Mouse (Mus musculus): ENCODE measurements around the gene Dclk3. TPM values are rescaled to one million over a fixed set of nuclear protein-coding genes. Genes with fewer than 3 reads are reported as not detected.

Dclk3 gene
- total and polyA plus RNA-seq, 2 experiments from 2014 or later = 7.4 to 10.7 TPM

DNA sequence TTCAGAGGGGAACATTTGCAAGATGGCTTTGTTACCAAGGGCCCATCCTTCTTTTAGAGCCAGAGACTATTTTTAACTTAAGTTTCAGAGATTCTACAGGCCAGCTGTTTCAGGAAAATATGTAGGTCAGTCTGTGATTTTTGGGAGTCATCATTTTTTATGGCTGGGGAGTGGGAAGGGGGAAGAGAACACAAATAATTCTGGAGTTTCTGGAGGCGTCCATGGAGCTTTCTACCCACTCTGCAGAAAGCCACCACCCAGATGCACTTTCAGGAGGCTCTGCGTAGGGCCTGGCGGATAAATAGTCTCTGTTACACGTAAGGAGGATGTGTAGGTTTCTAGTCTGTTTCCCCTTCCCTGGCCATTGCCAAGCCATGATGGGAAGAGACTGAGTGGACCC lies 38.8 kb upstream of the Dclk3 start:
- Histone ChIP-seq H3K4me3 (ENCODE audit: low read depth, low read length) (no peak overlapping the region), H3K9me3 (ENCODE audit: low read length) (no peaks in the 10 kb centered on the region), H3K27ac (ENCODE audit: low read depth, low read length) (no peak overlapping the region), H3K27me3 (ENCODE audit: insufficient read depth, low read length) (no peaks in the 10 kb centered on the region), H3K9ac (replicated peaks; ENCODE audit: low read length, poor library complexity, severe bottlenecking) (no peak overlapping the region), H3K36me3 (ENCODE audit: insufficient read depth, low read length) (peaks cover 14% of the 10 kb centered on the region), H3K4me1 (ENCODE audit: insufficient read depth, low read length) (no peaks in the 10 kb centered on the region), H3K4me2 (ENCODE audit: low read depth, low read length, poor library complexity, severe bottlenecking) (no peak overlapping the region)
- no peak for ATAC-seq (ENCODE audit: low FRiP score)
- TF ChIP-seq CTCF (IDR thresholded peaks at IDR 0.05) = no peak
- WGBS = 96% methylated on average over 4 of the region's 4 CpGs
- no peak for DNase-seq (ENCODE audit: low spot score)

DNA sequence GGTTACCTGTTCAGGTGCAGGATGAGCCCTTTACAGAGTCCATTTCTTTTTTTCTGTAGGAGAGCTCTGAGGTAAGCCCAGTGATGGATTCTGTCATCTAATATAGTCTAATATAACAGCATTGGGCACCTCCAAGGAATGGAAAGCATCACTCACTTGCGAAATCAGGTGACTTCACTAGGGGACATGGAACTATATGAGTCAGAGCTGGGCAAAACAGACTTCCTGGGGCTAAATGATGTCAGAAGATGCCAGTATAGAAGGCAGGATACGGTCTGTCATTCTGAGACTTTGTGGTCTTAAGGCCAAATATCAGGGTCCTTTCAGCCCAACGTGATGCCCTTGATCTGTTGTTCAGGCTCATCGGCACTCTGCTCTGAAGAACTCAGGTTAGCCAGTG lies 35.7 kb upstream of the Dclk3 start:
- Histone ChIP-seq H3K27ac (ENCODE audit: low read depth, low read length) (no peak overlapping the region), H3K27me3 (ENCODE audit: insufficient read depth, low read length) (no peaks in the 10 kb centered on the region), H3K36me3 (ENCODE audit: insufficient read depth, low read length) (peaks cover 2% of the 10 kb centered on the region; the same call in 1 of the 2 replicates), H3K9me3 (ENCODE audit: low read length) (no peaks in the 10 kb centered on the region), H3K4me3 (ENCODE audit: low read depth, low read length) (no peak overlapping the region), H3K4me1 (ENCODE audit: insufficient read depth, low read length) (no peaks in the 10 kb centered on the region), H3K4me2 (ENCODE audit: low read depth, low read length, poor library complexity, severe bottlenecking) (no peak overlapping the region), H3K9ac (replicated peaks; ENCODE audit: low read length, poor library complexity, severe bottlenecking) (no peak overlapping the region)
- ATAC-seq (ENCODE audit: low FRiP score) (no peak), DNase-seq (ENCODE audit: low spot score) (no peak)
- WGBS = 96% methylated on average over 4 of the region's 4 CpGs
- no peak for TF ChIP-seq CTCF (IDR thresholded peaks at IDR 0.05)

DNA sequence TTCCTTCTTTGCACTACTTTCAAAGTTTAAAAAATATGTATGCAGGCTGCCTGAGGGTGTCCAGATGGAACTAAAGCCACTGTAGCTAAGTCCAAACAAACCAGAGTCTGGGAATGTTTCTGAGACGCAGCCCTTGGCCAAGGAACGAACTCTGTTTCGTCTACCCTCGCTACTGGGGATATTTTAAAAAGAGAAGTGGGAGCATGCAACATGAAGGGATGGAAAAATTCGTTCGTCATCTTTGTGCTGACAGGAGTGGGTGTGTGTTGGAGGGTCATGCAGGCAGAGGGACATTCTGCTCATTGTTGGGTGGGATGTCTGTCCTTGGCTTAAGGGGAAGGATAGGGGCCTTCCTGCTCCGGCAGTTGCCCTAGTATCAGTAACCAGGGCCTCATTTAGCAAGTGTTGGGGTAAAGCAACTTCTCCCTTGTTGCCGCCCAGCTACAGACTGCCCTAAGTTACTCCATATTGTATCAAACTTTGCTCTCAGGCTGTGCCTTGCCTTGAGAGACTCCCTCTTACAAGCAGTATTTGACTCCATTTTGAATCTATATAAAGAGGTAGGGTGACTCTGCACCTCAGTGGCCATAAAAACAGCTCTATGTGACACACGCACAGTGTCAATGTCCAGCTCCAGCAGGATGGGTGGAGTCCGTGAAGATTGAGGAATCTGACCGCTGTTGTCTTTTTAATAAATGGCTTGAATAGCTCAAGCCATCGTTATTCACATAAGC lies 34.4 kb upstream of the Dclk3 start:
- Histone ChIP-seq H3K9me3 (ENCODE audit: low read length) (no peaks in the 10 kb centered on the region), H3K27me3 (ENCODE audit: insufficient read depth, low read length) (no peaks in the 10 kb centered on the region), H3K4me1 (ENCODE audit: insufficient read depth, low read length) (no peaks in the 10 kb centered on the region), H3K27ac (ENCODE audit: low read depth, low read length) (no peak overlapping the region), H3K9ac (replicated peaks; ENCODE audit: low read length, poor library complexity, severe bottlenecking) (no peak overlapping the region), H3K4me2 (ENCODE audit: low read depth, low read length, poor library complexity, severe bottlenecking) (no peak overlapping the region), H3K36me3 (ENCODE audit: insufficient read depth, low read length) (peaks cover 2% of the 10 kb centered on the region; the same call in 1 of the 2 replicates), H3K4me3 (ENCODE audit: low read depth, low read length) (no peak overlapping the region)
- DNase-seq (ENCODE audit: low spot score) (no peak), ATAC-seq (ENCODE audit: low FRiP score) (no peak)
- no peak for TF ChIP-seq CTCF (IDR thresholded peaks at IDR 0.05)
- 89% methylated on average over 12 of the region's 12 CpGs for WGBS

DNA sequence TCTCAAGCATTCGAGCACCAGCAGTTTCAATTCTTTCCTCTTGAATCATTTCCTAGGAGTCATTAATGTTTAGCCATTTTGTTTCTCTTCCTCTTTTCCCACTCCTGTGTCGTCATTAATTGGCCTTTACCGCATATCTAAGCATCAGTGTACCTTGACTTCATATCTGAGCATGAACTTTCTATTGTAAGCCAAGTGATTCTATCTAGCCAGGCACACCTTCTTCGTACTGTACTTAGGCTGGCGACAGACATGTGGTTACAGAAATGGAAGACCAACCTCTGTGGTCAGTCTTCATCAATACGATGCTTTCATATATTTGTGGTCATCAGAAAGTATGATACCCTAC lies 33.8 kb upstream of the Dclk3 start:
- no peak overlapping the region for H3K4me2 ChIP-seq (ENCODE audit: low read depth, low read length, poor library complexity, severe bottlenecking)
- H3K27me3 ChIP-seq (ENCODE audit: insufficient read depth, low read length) = no peaks in the 10 kb centered on the region
- WGBS = 92% methylated on average over 6 of the region's 6 CpGs
- H3K4me3 ChIP-seq (ENCODE audit: low read depth, low read length) = no peak overlapping the region
- H3K4me1 ChIP-seq (ENCODE audit: insufficient read depth, low read length) = no peaks in the 10 kb centered on the region
- no peak for TF ChIP-seq CTCF (IDR thresholded peaks at IDR 0.05)
- ATAC-seq (ENCODE audit: low FRiP score) (no peak), DNase-seq (ENCODE audit: low spot score) (no peak)
- H3K36me3 ChIP-seq (ENCODE audit: insufficient read depth, low read length) = peaks cover 2% of the 10 kb centered on the region; the same call in 1 of the 2 replicates
- no peak overlapping the region for H3K9ac ChIP-seq (replicated peaks; ENCODE audit: low read length, poor library complexity, severe bottlenecking)
- no peak overlapping the region for H3K27ac ChIP-seq (ENCODE audit: low read depth, low read length)
- no peaks in the 10 kb centered on the region for H3K9me3 ChIP-seq (ENCODE audit: low read length)

DNA sequence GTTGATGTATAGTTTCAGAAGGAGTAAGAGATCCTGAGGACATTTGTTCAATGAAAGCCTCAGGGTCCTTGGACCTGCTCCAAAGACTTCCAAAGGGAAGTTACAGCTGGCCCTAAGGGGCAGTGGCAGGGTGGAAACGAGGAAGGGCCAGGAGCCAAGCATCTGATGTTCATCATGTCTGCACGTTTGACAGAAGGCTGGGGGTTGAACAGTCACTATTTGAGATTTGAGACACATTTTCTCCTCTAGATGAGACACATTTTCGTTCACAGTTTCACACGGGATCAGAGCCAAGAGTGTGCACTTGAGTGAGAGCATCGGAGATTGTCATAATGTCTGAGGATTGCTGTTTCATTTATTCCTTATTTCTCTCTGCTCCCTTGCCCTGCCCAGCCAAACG lies 30.9 kb upstream of the Dclk3 start:
- ATAC-seq (ENCODE audit: low FRiP score) (no peak), DNase-seq (ENCODE audit: low spot score) (peak; percentile 27)
- WGBS = 73% methylated on average over 6 of the region's 6 CpGs

DNA sequence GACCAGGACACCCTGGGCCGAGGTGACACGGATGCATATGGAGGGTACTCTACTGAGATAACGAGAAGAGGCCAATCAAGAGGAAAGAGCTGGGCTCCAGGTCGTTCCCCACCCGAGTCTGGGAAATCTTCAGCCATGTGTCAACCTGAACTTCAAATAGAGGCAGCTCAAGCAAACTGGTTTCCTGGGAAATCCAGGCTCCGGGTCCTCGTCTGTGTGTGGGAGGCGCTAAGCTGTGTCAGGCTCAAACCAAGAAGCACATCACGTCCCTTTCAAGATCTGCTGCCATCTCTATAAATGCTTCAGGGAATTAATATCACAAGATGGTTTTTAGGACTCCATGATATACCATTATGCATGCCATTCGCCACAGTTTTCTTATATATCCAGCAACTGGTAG lies 30.5 kb upstream of the Dclk3 start:
- Histone ChIP-seq H3K4me1 (ENCODE audit: insufficient read depth, low read length) (peaks cover 4% of the 10 kb centered on the region; the same call in 1 of the 2 replicates), H3K27ac (ENCODE audit: low read depth, low read length) (no peak overlapping the region), H3K9me3 (ENCODE audit: low read length) (no peaks in the 10 kb centered on the region), H3K36me3 (ENCODE audit: insufficient read depth, low read length) (no peaks in the 10 kb centered on the region; the same call in 1 of the 2 replicates), H3K27me3 (ENCODE audit: insufficient read depth, low read length) (no peaks in the 10 kb centered on the region), H3K4me2 (ENCODE audit: low read depth, low read length, poor library complexity, severe bottlenecking) (no peak overlapping the region), H3K9ac (replicated peaks; ENCODE audit: low read length, poor library complexity, severe bottlenecking) (no peak overlapping the region), H3K4me3 (ENCODE audit: low read depth, low read length) (no peak overlapping the region)
- DNase-seq (ENCODE audit: low spot score) (no peak), ATAC-seq (ENCODE audit: low FRiP score) (no peak)
- TF ChIP-seq CTCF (IDR thresholded peaks at IDR 0.05) = no peak
- 86% methylated on average over 10 of the region's 10 CpGs for WGBS

More for the DNA sequence above, 30.9 kb upstream of the Dclk3 start:
- no peak overlapping the region for H3K4me3 ChIP-seq (ENCODE audit: low read depth, low read length)
- H3K27me3 ChIP-seq (ENCODE audit: insufficient read depth, low read length) = no peaks in the 10 kb centered on the region
- H3K4me2 ChIP-seq (ENCODE audit: low read depth, low read length, poor library complexity, severe bottlenecking) = no peak overlapping the region
- H3K9me3 ChIP-seq (ENCODE audit: low read length) = no peaks in the 10 kb centered on the region
- peaks cover under 1% of the 10 kb centered on the region; the same call in 1 of the 2 replicates for H3K36me3 ChIP-seq (ENCODE audit: insufficient read depth, low read length)
- no peak overlapping the region for H3K9ac ChIP-seq (replicated peaks; ENCODE audit: low read length, poor library complexity, severe bottlenecking)
- no peak overlapping the region for H3K27ac ChIP-seq (ENCODE audit: low read depth, low read length)
- no peak for TF ChIP-seq CTCF (IDR thresholded peaks at IDR 0.05)
- H3K4me1 ChIP-seq (ENCODE audit: insufficient read depth, low read length) = peaks cover 4% of the 10 kb centered on the region; the same call in 1 of the 2 replicates

Data from midbrain, postnatal 0 days (tissue).